Mouse (Mus musculus) erythroblast, embryonic 14.5 days (primary cell): ENCODE data around the gene Abl1.

Experiments used
- GATA1 ChIP-seq: IDR thresholded peaks from 2 replicates; pipeline ENCODE4 v1.6.1; 2012; ENCODE audit warnings: low read length, inconsistent platforms, mixed read lengths
- TAL1 ChIP-seq: IDR thresholded peaks from 3 replicates; pipeline ENCODE4 v1.6.1; 2012; ENCODE audit warnings: low read length, inconsistent platforms, mixed read lengths

GRCm38 (mm10) chr2:31801416-31801815 lies 113.2 kb downstream of the Abl1 start:
- TF ChIP-seq GATA1: no peak
- no peak for TF ChIP-seq TAL1
